Mouse (Mus musculus): ENCODE results near the gene Sowahc. TPM values are rescaled to one million over a fixed set of nuclear protein-coding genes. Genes with fewer than 3 reads are reported as not detected.

Gene Sowahc
- total and polyA plus RNA-seq, 3 experiments, result not detected

DNA sequence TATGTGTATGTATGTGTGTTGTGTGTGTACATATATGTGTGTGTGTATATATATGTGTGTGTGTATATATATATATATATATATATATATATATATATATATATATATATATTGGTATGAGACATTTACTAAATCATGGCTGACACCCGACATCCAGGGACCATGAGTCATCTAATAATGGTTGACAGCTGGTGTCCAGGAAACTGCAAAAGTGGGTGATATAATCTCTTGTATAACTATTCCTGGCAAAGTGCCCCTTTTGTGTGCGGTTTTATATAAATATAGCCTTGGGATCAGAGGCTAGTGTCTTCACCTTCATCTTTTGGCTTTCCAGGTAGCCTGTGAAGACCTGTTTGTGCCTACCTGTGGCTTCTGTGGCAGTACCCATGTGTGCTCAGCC, 28.9 kb downstream of the Sowahc start:
- Histone ChIP-seq H3K27ac (ENCODE audit: control insufficient read depth, low read depth, low read length) (no peak overlapping the region), H3K9me3 (replicated peaks; ENCODE audit: insufficient read depth, low read length) (no peaks in the 10 kb centered on the region)
- no peak for TF ChIP-seq E2F4 (IDR thresholded peaks at IDR 0.05; ENCODE audit: borderline replicate concordance, low read depth, low read length)
- TF ChIP-seq GABPA (IDR thresholded peaks at IDR 0.05; ENCODE audit: low read depth, low read length), result no peak

GRCm38 (mm10) chr10:59251980-59252379, 30.2 kb downstream of the Sowahc start:
- H3K79me2 ChIP-seq (ENCODE audit: control insufficient read depth, insufficient read depth, low read length, poor library complexity), result no peaks in the 10 kb centered on the region
- no peak overlapping the region for H3K27ac ChIP-seq (ENCODE audit: control insufficient read depth, low read depth, low read length)
- no peak overlapping the region for H3K9ac ChIP-seq (ENCODE audit: control insufficient read depth, low read depth, low read length, poor library complexity, severe bottlenecking)
- no peaks in the 10 kb centered on the region for H3K9me3 ChIP-seq (replicated peaks; ENCODE audit: insufficient read depth, low read length)
- no peaks in the 10 kb centered on the region for H3K36me3 ChIP-seq (ENCODE audit: control insufficient read depth in 1 of 2, insufficient read depth in 2 of 2, low read length in 2 of 2)
- H3K4me3 ChIP-seq (ENCODE audit: control insufficient read depth in 1 of 2, insufficient read depth in 1 of 2, low read depth in 2 of 2, low read length in 2 of 2), result no peak overlapping the region
- peak; percentile 10 for DNase-seq (ENCODE audit: low read depth, low spot score)
- TF ChIP-seq E2F4 (IDR thresholded peaks at IDR 0.05; ENCODE audit: borderline replicate concordance, low read depth, low read length), result no peak
- no peak for TF ChIP-seq RCOR1 (IDR thresholded peaks at IDR 0.05; ENCODE audit: low read depth, low read length)
- no peaks in the 10 kb centered on the region for H3K4me1 ChIP-seq (ENCODE audit: control insufficient read depth in 1 of 2, insufficient read depth in 2 of 2, low read length in 2 of 2)
- H3K27me3 ChIP-seq (ENCODE audit: control insufficient read depth in 1 of 2, insufficient read depth in 2 of 2, low read length in 2 of 2), result peaks cover 3 to 8% of the 10 kb centered on the region in 2 experiments

More for the DNA sequence above, 28.9 kb downstream of the Sowahc start:
- Histone ChIP-seq H3K4me3 (ENCODE audit: control insufficient read depth in 1 of 2, insufficient read depth in 1 of 2, low read depth in 2 of 2, low read length in 2 of 2) (no peak overlapping the region), H3K79me2 (ENCODE audit: control insufficient read depth, insufficient read depth, low read length, poor library complexity) (no peaks in the 10 kb centered on the region), H3K27me3 (ENCODE audit: control insufficient read depth in 1 of 2, insufficient read depth in 2 of 2, low read length in 2 of 2) (peaks cover 3 to 8% of the 10 kb centered on the region in 2 experiments), H3K9ac (ENCODE audit: control insufficient read depth, low read depth, low read length, poor library complexity, severe bottlenecking) (no peak overlapping the region), H3K4me1 (ENCODE audit: control insufficient read depth in 1 of 2, insufficient read depth in 2 of 2, low read length in 2 of 2) (no peaks in the 10 kb centered on the region), H3K36me3 (ENCODE audit: control insufficient read depth in 1 of 2, insufficient read depth in 2 of 2, low read length in 2 of 2) (no peaks in the 10 kb centered on the region)
- no peak for DNase-seq (ENCODE audit: low read depth, low spot score)

GRCm38 (mm10) chr10:59252396-59252795, 30.6 kb downstream of the Sowahc start:
- Histone ChIP-seq H3K27me3 (ENCODE audit: control insufficient read depth in 1 of 2, insufficient read depth in 2 of 2, low read length in 2 of 2) (peaks cover 3 to 8% of the 10 kb centered on the region in 2 experiments), H3K4me1 (ENCODE audit: control insufficient read depth in 1 of 2, insufficient read depth in 2 of 2, low read length in 2 of 2) (no peaks in the 10 kb centered on the region)

DNA sequence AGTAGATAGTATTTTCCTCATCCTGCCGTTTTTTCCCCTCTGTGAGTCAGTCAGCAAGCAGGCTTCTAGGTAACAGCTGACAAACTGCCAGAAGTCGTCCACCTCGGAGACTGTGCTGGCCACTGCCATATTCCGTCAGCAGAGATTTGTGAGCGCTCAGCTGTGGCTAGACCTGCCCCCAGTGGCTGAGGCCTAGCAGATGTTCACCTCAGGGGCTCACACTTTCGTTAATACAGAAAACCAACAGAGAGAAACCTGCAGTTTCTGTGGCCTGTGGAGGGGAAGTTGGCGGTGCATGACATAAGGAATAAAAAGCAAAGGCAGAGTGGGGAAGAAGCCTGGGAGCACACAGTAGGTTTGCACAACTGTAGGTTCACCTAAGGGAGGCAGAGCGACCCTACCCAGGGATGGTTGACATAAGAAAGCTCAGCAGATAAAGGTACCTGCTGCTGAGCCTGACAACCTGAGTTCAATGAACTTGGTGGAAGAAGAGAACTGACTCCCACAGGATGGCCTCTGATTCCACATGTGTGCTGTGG, 31.9 kb downstream of the Sowahc start:
- H3K27ac ChIP-seq (ENCODE audit: control insufficient read depth, low read depth, low read length), result no peak overlapping the region
- no peaks in the 10 kb centered on the region for H3K36me3 ChIP-seq (ENCODE audit: control insufficient read depth in 1 of 2, insufficient read depth in 2 of 2, low read length in 2 of 2)
- H3K79me2 ChIP-seq (ENCODE audit: control insufficient read depth, insufficient read depth, low read length, poor library complexity), result no peaks in the 10 kb centered on the region
- no peak for DNase-seq (ENCODE audit: low read depth, low spot score)
- H3K4me3 ChIP-seq (ENCODE audit: control insufficient read depth in 1 of 2, insufficient read depth in 1 of 2, low read depth in 2 of 2, low read length in 2 of 2), result no peak overlapping the region
- peaks cover 3 to 8% of the 10 kb centered on the region in 2 experiments for H3K27me3 ChIP-seq (ENCODE audit: control insufficient read depth in 1 of 2, insufficient read depth in 2 of 2, low read length in 2 of 2)
- H3K9ac ChIP-seq (ENCODE audit: control insufficient read depth, low read depth, low read length, poor library complexity, severe bottlenecking), result no peak overlapping the region
- H3K4me1 ChIP-seq (ENCODE audit: control insufficient read depth in 1 of 2, insufficient read depth in 2 of 2, low read length in 2 of 2), result no peaks in the 10 kb centered on the region
- no peaks in the 10 kb centered on the region for H3K9me3 ChIP-seq (replicated peaks; ENCODE audit: insufficient read depth, low read length)
- TF ChIP-seq UBTF (IDR thresholded peaks at IDR 0.05; ENCODE audit: borderline replicate concordance, insufficient read depth, low read depth, low read length) (no peak), RCOR1 (IDR thresholded peaks at IDR 0.05; ENCODE audit: low read depth, low read length) (no peak)

More at GRCm38 (mm10) chr10:59252396-59252795, 30.6 kb downstream of the Sowahc start:
- no peaks in the 10 kb centered on the region for H3K36me3 ChIP-seq (ENCODE audit: control insufficient read depth in 1 of 2, insufficient read depth in 2 of 2, low read length in 2 of 2)
- H3K27ac ChIP-seq (ENCODE audit: control insufficient read depth, low read depth, low read length), result no peak overlapping the region
- no peaks in the 10 kb centered on the region for H3K79me2 ChIP-seq (ENCODE audit: control insufficient read depth, insufficient read depth, low read length, poor library complexity)
- no peak overlapping the region for H3K9ac ChIP-seq (ENCODE audit: control insufficient read depth, low read depth, low read length, poor library complexity, severe bottlenecking)
- no peak overlapping the region for H3K4me3 ChIP-seq (ENCODE audit: control insufficient read depth in 1 of 2, insufficient read depth in 1 of 2, low read depth in 2 of 2, low read length in 2 of 2)
- TF ChIP-seq ELF1 (IDR thresholded peaks at IDR 0.05; ENCODE audit: low read depth, low read length), result no peak
- TF ChIP-seq EP300 (IDR thresholded peaks at IDR 0.05; ENCODE audit: low read depth in 1 of 2, low read length in 2 of 2), result no peak
- TF ChIP-seq NELFE (IDR thresholded peaks at IDR 0.05; ENCODE audit: low read depth, low read length), result no peak
- no peak for TF ChIP-seq ZMIZ1 (IDR thresholded peaks at IDR 0.05; ENCODE audit: low read depth, low read length)
- no peak for TF ChIP-seq TAL1 (IDR thresholded peaks at IDR 0.05; ENCODE audit: low read length)
- no peak for TF ChIP-seq GATA1 (IDR thresholded peaks at IDR 0.05; ENCODE audit: low read depth, low read length)
- TF ChIP-seq MEF2A (IDR thresholded peaks at IDR 0.05; ENCODE audit: extremely low read depth, insufficient replicate concordance, low read depth, low read length, poor library complexity, severe bottlenecking), result no peak
- no peak for TF ChIP-seq E2F4 (IDR thresholded peaks at IDR 0.05; ENCODE audit: borderline replicate concordance, low read depth, low read length)
- no peak for TF ChIP-seq RAD21 (IDR thresholded peaks at IDR 0.05; ENCODE audit: low read depth, low read length)
- no peak for TF ChIP-seq MAFK (IDR thresholded peaks at IDR 0.05; ENCODE audit: borderline replicate concordance, low read depth, low read length)
- no peak for TF ChIP-seq RCOR1 (IDR thresholded peaks at IDR 0.05; ENCODE audit: low read depth, low read length)
- TF ChIP-seq CHD1 (IDR thresholded peaks at IDR 0.05; ENCODE audit: low read depth, low read length), result no peak
- TF ChIP-seq CHD2 (IDR thresholded peaks at IDR 0.05; ENCODE audit: low read length), result no peak
- no peaks in the 10 kb centered on the region for H3K9me3 ChIP-seq (replicated peaks; ENCODE audit: insufficient read depth, low read length)
- DNase-seq (ENCODE audit: low read depth, low spot score), result no peak
